ENCODE assay signal across 8 mouse cellular contexts in genomic region chr5:121546530-121546895, GRCm38 (mm10). TPM values are rescaled to one million over a fixed set of nuclear protein-coding genes. Genes with fewer than 3 reads are reported as not detected.
A peak's percentile ranks its signal among the peaks of the same experiment; 100 is the strongest.
DNase-seq lines count a peak whose midpoint lies in the region; ATAC-seq and TF ChIP-seq lines count a peak whose summit lies in the region.

No protein-coding gene starts in this region.

- peak; percentile 83 for TF ChIP-seq CTCF in stomach, postnatal 0 days (IDR thresholded peaks at IDR 0.05; ENCODE audit: low read depth)

- peak overlapping the region; percentile 86 for H3K4me2 ChIP-seq in kidney, embryonic 15.5 days
- H3K4me2 ChIP-seq in liver, embryonic 11.5 days, result peak overlapping the region; percentile 72
- H3K4me2 ChIP-seq in stomach, postnatal 0 days (replicated peaks; ENCODE audit: low read depth), result peak overlapping the region; percentile 88

- WGBS in kidney, embryonic 15.5 days, result 25% methylated on average over 6 of the region's 6 CpGs
- WGBS in liver, embryonic 11.5 days, result 28% methylated on average over 6 of the region's 6 CpGs
- WGBS in stomach, postnatal 0 days, result 16% methylated on average over 6 of the region's 6 CpGs

- H3K36me3 ChIP-seq in kidney, embryonic 15.5 days, result no peaks in the 10 kb centered on the region
- no peaks in the 10 kb centered on the region for H3K36me3 ChIP-seq in liver, embryonic 11.5 days (ENCODE audit: control insufficient read depth, insufficient read depth, low read length)
- H3K36me3 ChIP-seq in stomach, postnatal 0 days (ENCODE audit: control insufficient read depth, insufficient read depth, low read length), result no peaks in the 10 kb centered on the region

- ATAC-seq in granulocyte monocyte progenitor cell, adult 5-6 weeks (replicated peaks; ENCODE audit: poor library complexity, severe bottlenecking), result peak; percentile 74
- peak; percentile 33; the same call in 1 of the 2 replicates for ATAC-seq in kidney, embryonic 15.5 days (replicated peaks; ENCODE audit: low FRiP score)
- peak; percentile 56; the same call in 1 of the 2 replicates for ATAC-seq in liver, embryonic 11.5 days (replicated peaks; ENCODE audit: low FRiP score)
- ATAC-seq in monocyte, adult 5-6 weeks (replicated peaks; ENCODE audit: insufficient number of reproducible peaks, low FRiP score, low TSS enrichment, poor library complexity, severe bottlenecking), result 0 out of 2 replicates have a peak, but pooled peaks have one; percentile 40
- peak; percentile 55 for ATAC-seq in stomach, postnatal 0 days (ENCODE audit: low FRiP score, low TSS enrichment)

- H3K27me3 ChIP-seq in kidney, embryonic 15.5 days, result no peaks in the 10 kb centered on the region
- H3K27me3 ChIP-seq in liver, embryonic 11.5 days (replicated peaks; ENCODE audit: control insufficient read depth, insufficient read depth, low read length), result no peaks in the 10 kb centered on the region
- no peaks in the 10 kb centered on the region for H3K27me3 ChIP-seq in stomach, postnatal 0 days (ENCODE audit: control insufficient read depth, insufficient read depth, low read length)

- peak overlapping the region; percentile 97 for H3K27ac ChIP-seq in kidney, embryonic 15.5 days
- peak overlapping the region; percentile 85 for H3K27ac ChIP-seq in liver, embryonic 11.5 days (ENCODE audit: low read depth, low read length)
- H3K27ac ChIP-seq in stomach, postnatal 0 days (replicated peaks), result peak overlapping the region; percentile 95; the same call in 1 of the 2 replicates

- H3K9ac ChIP-seq in kidney, embryonic 15.5 days, result peak overlapping the region; percentile 99
- H3K9ac ChIP-seq in liver, embryonic 11.5 days (ENCODE audit: low read depth, low read length), result peak overlapping the region; percentile 85
- peak overlapping the region; percentile 98 for H3K9ac ChIP-seq in stomach, postnatal 0 days (ENCODE audit: low read length)

- peak overlapping the region; percentile 99 for H3K4me3 ChIP-seq in kidney, embryonic 15.5 days (replicated peaks)
- H3K4me3 ChIP-seq in liver, embryonic 11.5 days (ENCODE audit: low read depth, low read length), result peak overlapping the region; percentile 80
- peak overlapping the region; percentile 93 for H3K4me3 ChIP-seq in stomach, postnatal 0 days (ENCODE audit: low read depth, low read length)

- DNase-seq in urinary bladder, postnatal 14 days (ENCODE audit: low spot score), result peak; percentile 60
- DNase-seq in urinary bladder, adult 2 months (ENCODE audit: low spot score), result no peak
- peak; percentile 18 to 38 for DNase-seq in cerebellum, postnatal 36 days
- no peak for DNase-seq in liver, embryonic 11.5 days (ENCODE audit: low spot score)
- peak; percentile 69 for DNase-seq in stomach, postnatal 0 days (ENCODE audit: low spot score)

- peaks cover 29% of the 10 kb centered on the region for H3K4me1 ChIP-seq in kidney, embryonic 15.5 days
- peaks cover 16% of the 10 kb centered on the region for H3K4me1 ChIP-seq in liver, embryonic 11.5 days (replicated peaks; ENCODE audit: control insufficient read depth, insufficient read depth, low read length)
- H3K4me1 ChIP-seq in stomach, postnatal 0 days (replicated peaks; ENCODE audit: control insufficient read depth, insufficient read depth), result 0 out of 2 replicates have a peak, but pooled peaks cover 2% of the 10 kb centered on the region

- H3K9me3 ChIP-seq in kidney, embryonic 15.5 days (replicated peaks), result no peaks in the 10 kb centered on the region; the same call in 1 of the 2 replicates
- H3K9me3 ChIP-seq in liver, embryonic 11.5 days (ENCODE audit: control insufficient read depth, low read length), result no peaks in the 10 kb centered on the region; the same call in 1 of the 2 replicates
- no peaks in the 10 kb centered on the region for H3K9me3 ChIP-seq in stomach, postnatal 0 days (ENCODE audit: control insufficient read depth, low read length)

- no peak for TF ChIP-seq EP300 in stomach, postnatal 0 days (optimal IDR thresholded peaks at IDR 0.05)

RNA-seq across cellular contexts. Expression of gene Mapkapk5, which starts 0.8 kb away (rescaled TPM):
- polyA plus RNA-seq in urinary bladder, adult 2 months (2012; rRNA removed), result 79.3 and 93.5 TPM in 2 replicates
- total RNA-seq in granulocyte monocyte progenitor cell, adult 5-6 weeks (2014; fragmentation: Nextera tagmentation), result 60.9 and 128 TPM in 2 replicates
- 91.6 and 97.7 TPM in 2 replicates for total RNA-seq in granulocyte monocyte progenitor cell, adult 5-6 weeks (2017)
- polyA plus RNA-seq in kidney, embryonic 15.5 days (2015; fragmentation: Nextera tagmentation; extraction: Ambion mirVana), result 42.8 and 48.0 TPM in 2 replicates
- 59.8 and 65.3 TPM in 2 replicates for polyA plus RNA-seq in liver, embryonic 11.5 days (2014; fragmentation: Nextera tagmentation; extraction: Ambion mirVana)
- total RNA-seq in monocyte, adult 5-6 weeks (2017), result 129 to 201 TPM (median 159 TPM) in 3 replicates
- 25.0 and 28.6 TPM in 2 replicates for polyA plus RNA-seq in stomach, postnatal 0 days (2015; fragmentation: Nextera tagmentation; extraction: Ambion mirVana)

RNA-seq across cellular contexts. Expression of gene Adam1a, which starts 1.2 kb away (rescaled TPM):
- 9.4 and 12.0 TPM in 2 replicates for polyA plus RNA-seq in urinary bladder, adult 2 months (2012; rRNA removed)
- total RNA-seq in granulocyte monocyte progenitor cell, adult 5-6 weeks (2014; fragmentation: Nextera tagmentation), result 2.6 and 2.8 TPM in 2 replicates
- total RNA-seq in granulocyte monocyte progenitor cell, adult 5-6 weeks (2017), result 1.1 and 2.1 TPM in 2 replicates
- polyA plus RNA-seq in kidney, embryonic 15.5 days (2015; fragmentation: Nextera tagmentation; extraction: Ambion mirVana), result 1.4 and 1.9 TPM in 2 replicates
- 1.2 TPM in 2 replicates for polyA plus RNA-seq in liver, embryonic 11.5 days (2014; fragmentation: Nextera tagmentation; extraction: Ambion mirVana)
- 4.0 to 6.5 TPM (median 4.4 TPM) in 3 replicates for total RNA-seq in monocyte, adult 5-6 weeks (2017)
- 0.50 and 0.56 TPM in 2 replicates for polyA plus RNA-seq in stomach, postnatal 0 days (2015; fragmentation: Nextera tagmentation; extraction: Ambion mirVana)

RNA-seq across cellular contexts. Expression of gene Gm42878, which starts 1.2 kb away (rescaled TPM):
- polyA plus RNA-seq in urinary bladder, adult 2 months (2012; rRNA removed), result 0.34 TPM in 1 of 2 replicates, not detected in the other
- total RNA-seq in granulocyte monocyte progenitor cell, adult 5-6 weeks (2014; fragmentation: Nextera tagmentation), result not detected in 2 replicates
- total RNA-seq in granulocyte monocyte progenitor cell, adult 5-6 weeks (2017), result not detected in 2 replicates
- not detected in 2 replicates for polyA plus RNA-seq in kidney, embryonic 15.5 days (2015; fragmentation: Nextera tagmentation; extraction: Ambion mirVana)
- polyA plus RNA-seq in liver, embryonic 11.5 days (2014; fragmentation: Nextera tagmentation; extraction: Ambion mirVana), result not detected in 2 replicates
- not detected in 3 replicates for total RNA-seq in monocyte, adult 5-6 weeks (2017)
- polyA plus RNA-seq in stomach, postnatal 0 days (2015; fragmentation: Nextera tagmentation; extraction: Ambion mirVana), result not detected in 2 replicates

RNA-seq across cellular contexts. Expression of gene Adam1b, which starts 43.3 kb away (rescaled TPM):
- polyA plus RNA-seq in urinary bladder, adult 2 months (2012; rRNA removed), result not detected in 2 replicates
- total RNA-seq in granulocyte monocyte progenitor cell, adult 5-6 weeks (2014; fragmentation: Nextera tagmentation), result not detected in 2 replicates
- 0.15 TPM in 1 of 2 replicates, not detected in the other for total RNA-seq in granulocyte monocyte progenitor cell, adult 5-6 weeks (2017)
- polyA plus RNA-seq in kidney, embryonic 15.5 days (2015; fragmentation: Nextera tagmentation; extraction: Ambion mirVana), result 0.08 and 0.22 TPM in 2 replicates
- polyA plus RNA-seq in liver, embryonic 11.5 days (2014; fragmentation: Nextera tagmentation; extraction: Ambion mirVana), result not detected in 2 replicates
- 0.57 TPM in 1 of 3 replicates, not detected in the others for total RNA-seq in monocyte, adult 5-6 weeks (2017)
- not detected in 2 replicates for polyA plus RNA-seq in stomach, postnatal 0 days (2015; fragmentation: Nextera tagmentation; extraction: Ambion mirVana)

RNA-seq across cellular contexts. Expression of gene Aldh2, which starts 47.1 kb away (rescaled TPM):
- polyA plus RNA-seq in urinary bladder, adult 2 months (2012; rRNA removed), result 663 and 712 TPM in 2 replicates
- 217 and 230 TPM in 2 replicates for total RNA-seq in granulocyte monocyte progenitor cell, adult 5-6 weeks (2014; fragmentation: Nextera tagmentation)
- total RNA-seq in granulocyte monocyte progenitor cell, adult 5-6 weeks (2017), result 277 and 283 TPM in 2 replicates
- polyA plus RNA-seq in kidney, embryonic 15.5 days (2015; fragmentation: Nextera tagmentation; extraction: Ambion mirVana), result 197 and 222 TPM in 2 replicates
- 88.7 and 97.3 TPM in 2 replicates for polyA plus RNA-seq in liver, embryonic 11.5 days (2014; fragmentation: Nextera tagmentation; extraction: Ambion mirVana)
- 233 to 306 TPM (median 259 TPM) in 3 replicates for total RNA-seq in monocyte, adult 5-6 weeks (2017)
- 136 and 145 TPM in 2 replicates for polyA plus RNA-seq in stomach, postnatal 0 days (2015; fragmentation: Nextera tagmentation; extraction: Ambion mirVana)

Comparison
In these comparisons a context has a peak if more than half of its experiments do, and no peak if none do; other contexts are left out.
1. DNase-seq: peak in urinary bladder, postnatal 14 days (single experiment), cerebellum, postnatal 36 days (2 of 2) and stomach, postnatal 0 days (single experiment); none in urinary bladder, adult 2 months (single experiment) and liver, embryonic 11.5 days (single experiment).
2. Peak in every context shown above with its lines, with median percentiles within 50 percentile points of each other: ATAC-seq, H3K27ac ChIP-seq, H3K4me2 ChIP-seq, H3K4me3 ChIP-seq and H3K9ac ChIP-seq.